Mouse (Mus musculus): ENCODE measurements around the gene Vmn2r102. TPM values are rescaled to one million over a fixed set of nuclear protein-coding genes. Genes with fewer than 3 reads are reported as not detected.

The Vmn2r102 gene
- not detected in 2 replicates for polyA plus RNA-seq (2015; fragmentation: Nextera tagmentation; extraction: Ambion mirVana)

- H3K27ac ChIP-seq, result no peak within 1 kb of the TSS
- no peaks in the 10 kb centered on the region for H3K4me1 ChIP-seq
- no peaks in the 10 kb centered on the region for H3K36me3 ChIP-seq
- no peaks in the 10 kb centered on the region for H3K27me3 ChIP-seq
- no peak within 1 kb of the TSS for H3K4me2 ChIP-seq
- H3K9ac ChIP-seq, result no peak within 1 kb of the TSS
- no peaks in the 10 kb centered on the region for H3K9me3 ChIP-seq
- no peak for ATAC-seq (ENCODE audit: insufficient number of reproducible peaks, low FRiP score, low TSS enrichment, low read depth)
- no peak within 1 kb of the TSS for H3K4me3 ChIP-seq
- 56% methylated on average over 2 of the region's 2 CpGs for WGBS
Observed at GRCm38 (mm10) chr17:19660028-19660427, at the start of gene Vmn2r102. TSS of gene Vmn2r102 (plus strand) at chr17:19660328.

- Histone ChIP-seq H3K27me3 (no peaks in the 10 kb centered on the region), H3K4me3 (no peak overlapping the region), H3K9me3 (0 out of 2 replicates have a peak, but pooled peaks cover 3% of the 10 kb centered on the region), H3K4me2 (no peak overlapping the region), H3K27ac (no peak overlapping the region), H3K4me1 (no peaks in the 10 kb centered on the region), H3K9ac (no peak overlapping the region), H3K36me3 (no peaks in the 10 kb centered on the region)
- ATAC-seq (ENCODE audit: insufficient number of reproducible peaks, low FRiP score, low TSS enrichment, low read depth), result no peak
- 97% methylated on average over 1 of the region's 1 CpGs for WGBS
Observed at GRCm38 (mm10) chr17:19629328-19629727, 30.8 kb upstream of the Vmn2r102 start.

- H3K27ac ChIP-seq, result no peak overlapping the region
- no peak overlapping the region for H3K4me2 ChIP-seq
- no peaks in the 10 kb centered on the region for H3K27me3 ChIP-seq
- H3K9ac ChIP-seq, result no peak overlapping the region
- H3K4me1 ChIP-seq, result no peaks in the 10 kb centered on the region
- H3K4me3 ChIP-seq, result no peak overlapping the region
- H3K9me3 ChIP-seq, result no peaks in the 10 kb centered on the region
- ATAC-seq (ENCODE audit: insufficient number of reproducible peaks, low FRiP score, low TSS enrichment, low read depth), result no peak
- 55% methylated on average over 3 of the region's 3 CpGs for WGBS
- no peaks in the 10 kb centered on the region for H3K36me3 ChIP-seq
Observed at GRCm38 (mm10) chr17:19658447-19658846, 1.7 kb upstream of the Vmn2r102 start.

- no peak for ATAC-seq (ENCODE audit: insufficient number of reproducible peaks, low FRiP score, low TSS enrichment, low read depth)
- no peak overlapping the region for H3K9ac ChIP-seq
- no peak overlapping the region for H3K4me2 ChIP-seq
- H3K36me3 ChIP-seq, result no peaks in the 10 kb centered on the region
- H3K9me3 ChIP-seq, result 0 out of 2 replicates have a peak, but pooled peaks cover 4% of the 10 kb centered on the region
- H3K27me3 ChIP-seq, result no peaks in the 10 kb centered on the region
- no peak overlapping the region for H3K27ac ChIP-seq
- H3K4me1 ChIP-seq, result no peaks in the 10 kb centered on the region
- no peak overlapping the region for H3K4me3 ChIP-seq
Observed at GRCm38 (mm10) chr17:19692062-19692461, 31.9 kb downstream of the Vmn2r102 start.

Other genes with a start within 250 kb of the Vmn2r102 start
- gene Vmn2r100, start 155.6 kb upstream of the Vmn2r102 start, polyA plus RNA-seq (2015; fragmentation: Nextera tagmentation; extraction: Ambion mirVana), result not detected in 2 replicates
- gene Vmn2r101, start 83.1 kb upstream of the Vmn2r102 start, polyA plus RNA-seq (2015; fragmentation: Nextera tagmentation; extraction: Ambion mirVana), result not detected in 2 replicates
- not detected in 2 replicates for gene Vmn2r103, start 113.0 kb downstream of the Vmn2r102 start, polyA plus RNA-seq (2015; fragmentation: Nextera tagmentation; extraction: Ambion mirVana)

All from limb, embryonic 15.5 days (tissue).